Mouse (Mus musculus) regulatory T cell (primary cell): ENCODE results near the gene Cytl1.

Experiments
- in situ Hi-C: fragments of 300-600 bp; cut with MboI, MseI; formaldehyde crosslinking; loops from one replicate; pipeline ENCODE4 v1.15.1; 2025; ENCODE audit warnings: high pct_unique_total_duplicates

Cytl1 gene

DNA sequence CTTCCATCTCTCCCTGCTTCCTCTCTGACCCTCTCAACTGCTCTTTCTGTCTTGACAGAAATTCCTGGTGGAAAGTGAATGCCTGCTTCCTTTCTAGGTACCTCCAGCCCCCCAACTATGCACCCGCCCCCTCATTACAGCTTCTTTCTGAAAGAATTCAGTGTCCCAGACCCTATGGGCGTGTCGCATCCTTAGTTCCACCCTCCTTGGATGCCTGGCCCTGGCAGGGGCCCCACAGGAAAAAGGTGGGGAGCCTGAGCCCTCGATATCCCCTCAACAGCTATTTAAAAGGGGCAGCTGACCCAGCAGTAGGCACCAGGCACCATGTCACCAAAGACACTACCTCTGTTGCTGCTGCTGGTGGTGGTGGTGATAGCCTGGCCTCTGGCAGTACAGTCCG, at the start of gene Cytl1:
Gene Cytl1 (plus strand): TSS at position 296 of the 400 bp plus-strand sequence.
- in situ Hi-C loops: no loop called here

DNA sequence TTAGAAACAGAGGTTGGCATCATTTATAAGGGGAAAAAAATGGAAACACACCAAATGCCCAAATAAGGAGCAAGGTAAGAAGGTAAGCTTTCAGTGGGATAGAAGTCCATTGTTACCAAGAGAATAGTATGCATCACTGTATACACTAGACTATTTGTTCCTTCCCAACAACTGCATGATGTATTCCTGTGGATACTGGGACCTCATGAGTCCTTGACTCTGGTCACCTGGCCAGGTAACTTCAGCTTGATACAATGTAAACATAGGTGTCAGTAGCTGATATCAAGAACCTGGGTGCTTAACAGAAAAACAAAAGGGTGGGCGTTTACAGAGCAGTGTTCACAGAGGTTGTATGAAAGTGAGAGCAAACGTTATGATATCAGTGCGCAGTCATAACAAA, 42.6 kb upstream of the Cytl1 start:
- in situ Hi-C loops: no loop called here

DNA sequence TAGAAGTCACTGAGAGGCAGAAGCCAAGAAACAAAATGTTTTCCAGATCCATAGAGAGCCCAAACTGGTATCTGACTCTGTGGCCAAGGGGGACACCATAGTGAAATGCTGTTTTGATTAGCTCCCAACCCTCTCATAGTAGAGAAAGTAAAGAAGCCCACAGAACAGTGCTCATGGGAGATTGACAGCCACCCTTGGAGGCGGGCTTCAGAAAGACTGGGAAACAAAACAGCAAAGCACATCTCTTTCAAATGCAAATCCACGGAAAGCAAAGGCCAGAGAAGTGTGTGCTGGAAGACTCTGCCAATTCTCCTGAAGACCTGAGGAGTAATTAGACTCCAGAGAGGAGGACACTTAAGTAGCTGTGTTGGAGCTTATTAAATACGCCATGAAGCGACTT, 39.5 kb upstream of the Cytl1 start:
- in situ Hi-C loops: no loop called here

- in situ Hi-C loops: no loop called here
Observed at GRCm38 (mm10) chr5:37697286-37697685, 38.0 kb upstream of the Cytl1 start.

GRCm38 (mm10) chr5:37699757-37700156, 35.6 kb upstream of the Cytl1 start:
- in situ Hi-C loops: no loop called here

GRCm38 (mm10) chr5:37704962-37705361, 30.4 kb upstream of the Cytl1 start:
- in situ Hi-C loops: no loop called here

DNA sequence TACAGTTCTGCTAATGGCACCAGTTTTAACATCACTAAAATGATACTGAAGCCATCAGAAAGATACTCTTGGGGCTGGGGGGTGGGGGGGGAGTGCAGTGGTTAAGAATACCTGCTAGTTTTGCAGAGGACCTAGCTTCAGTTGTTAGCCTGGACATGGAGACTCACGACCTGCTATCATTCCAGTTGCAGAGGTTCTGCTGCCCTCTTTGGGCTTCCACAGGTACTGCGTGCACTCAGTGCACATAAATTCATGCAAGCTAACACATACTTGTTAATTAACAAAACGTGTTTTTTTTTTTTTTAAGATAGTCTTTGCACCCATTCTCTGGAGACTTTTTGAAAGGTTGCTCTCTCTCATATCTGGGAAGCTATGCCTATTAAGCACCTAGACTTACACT, 27.2 kb upstream of the Cytl1 start:
- in situ Hi-C loops: no loop called here

- in situ Hi-C loops: no loop called here
Observed at GRCm38 (mm10) chr5:37709257-37709904, 25.9 kb upstream of the Cytl1 start.

- in situ Hi-C loops: loop anchor here (10.0 kb wide), 1 partner anchor 412 kb away; no protein-coding TSS in a partner anchor
Observed at GRCm38 (mm10) chr5:37716505-37717372, 18.6 kb upstream of the Cytl1 start, which contains the start of gene Stk32b. Gene Stk32b, minus strand, starts transcription at chr5:37717171.

DNA sequence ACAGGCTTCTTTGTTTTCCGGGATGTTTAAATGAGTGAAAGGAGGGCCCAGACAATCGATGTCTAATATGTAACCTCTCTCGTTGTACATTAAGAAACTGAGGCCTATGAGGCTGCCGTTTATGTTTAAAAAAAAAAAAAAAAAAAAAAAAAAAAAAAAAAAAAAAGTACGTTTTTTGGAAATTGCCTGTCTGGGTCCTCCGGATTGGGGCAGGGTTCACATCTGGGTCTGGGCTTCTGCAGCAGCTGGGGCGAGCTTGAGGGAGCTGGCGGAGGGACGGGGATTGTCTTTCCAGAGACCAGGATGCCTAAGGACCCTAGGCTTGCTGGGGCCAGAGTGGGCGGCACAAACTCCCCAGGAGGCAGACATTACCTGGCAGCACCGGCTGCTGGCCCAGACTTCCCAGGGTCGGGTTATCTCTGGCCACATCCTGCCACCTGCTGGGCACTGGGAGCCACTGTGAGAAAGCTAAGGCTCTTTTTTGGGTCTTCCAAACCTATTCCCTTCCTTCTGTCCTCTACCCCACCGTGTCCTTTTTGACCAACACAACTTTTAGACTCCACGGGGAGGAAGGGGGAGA, 17.8 kb upstream of the Cytl1 start:
- in situ Hi-C loops: loop anchor here (10.0 kb wide), 1 partner anchor 413 kb away; no protein-coding TSS in a partner anchor

DNA sequence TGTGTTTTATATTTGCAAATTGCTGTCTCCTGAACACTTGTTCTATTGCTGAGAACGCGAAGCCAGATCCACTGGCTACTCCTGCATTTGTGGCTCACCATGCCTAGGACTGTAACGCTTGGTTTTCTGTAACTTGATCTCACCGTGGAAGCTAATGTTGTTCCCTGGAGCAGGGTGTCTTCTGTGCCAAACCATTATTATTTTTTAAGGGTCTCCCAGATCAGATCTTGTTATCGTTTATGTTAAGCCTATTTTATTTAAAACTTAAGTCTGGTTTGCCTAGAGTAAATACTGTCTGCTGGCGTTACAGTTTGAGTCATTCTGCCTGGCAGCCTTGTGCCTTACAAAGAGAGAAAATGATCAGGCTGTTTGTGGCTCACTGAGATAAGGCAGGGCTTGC, 14.6 kb upstream of the Cytl1 start:
- in situ Hi-C loops: no loop called here

DNA sequence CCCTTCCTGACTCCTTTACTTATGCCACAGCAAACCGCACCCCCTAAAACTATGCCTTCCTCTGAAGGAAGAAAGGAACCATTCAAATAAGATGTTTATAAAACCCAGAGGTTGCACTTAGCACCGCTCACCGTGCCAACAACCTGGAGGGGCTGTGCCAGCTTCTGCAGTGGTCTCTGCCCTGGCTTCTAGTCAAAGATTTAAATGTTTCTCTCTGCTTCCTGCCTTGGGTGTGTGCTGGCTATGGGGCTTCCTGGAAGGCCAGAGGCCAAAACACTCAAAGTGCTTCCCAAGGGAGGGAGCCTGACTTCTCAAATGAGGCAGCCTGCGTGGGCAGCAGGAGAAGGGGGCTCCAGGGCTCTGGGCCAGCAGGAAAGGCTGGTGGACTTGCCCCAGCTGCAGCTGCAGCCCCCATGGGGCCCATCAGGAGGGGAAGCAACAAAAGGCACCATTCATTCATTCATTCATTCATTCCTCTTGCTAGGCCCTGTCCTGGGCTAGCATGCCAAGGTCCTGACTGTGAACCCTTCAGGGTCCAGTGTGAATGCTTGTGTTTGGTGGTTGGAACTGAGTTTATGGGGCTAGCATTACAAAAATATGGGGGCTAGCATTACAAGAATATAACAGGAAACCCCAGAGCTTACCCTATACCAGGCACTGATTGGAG, 10.0 kb upstream of the Cytl1 start:
- in situ Hi-C loops: no loop called here

DNA sequence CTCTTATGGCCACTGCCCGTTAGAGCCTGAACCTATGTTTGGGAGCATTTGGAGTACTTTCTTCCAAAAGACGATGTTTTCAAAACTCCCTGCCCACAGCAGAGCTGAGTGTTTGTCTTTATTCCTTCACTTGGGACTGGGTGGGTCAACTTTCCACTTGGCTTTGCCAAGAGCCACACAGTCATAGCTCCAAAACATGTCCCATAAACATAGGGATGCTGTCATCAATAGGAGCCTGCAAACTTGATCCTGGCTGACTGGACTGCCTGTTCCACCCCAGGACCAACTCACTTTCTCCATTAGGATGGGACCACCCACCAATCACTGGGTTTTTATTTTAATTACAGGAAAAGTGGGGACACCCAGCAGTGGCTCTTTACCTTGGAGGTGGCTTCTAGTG, 4.5 kb upstream of the Cytl1 start:
- in situ Hi-C loops: no loop called here

DNA sequence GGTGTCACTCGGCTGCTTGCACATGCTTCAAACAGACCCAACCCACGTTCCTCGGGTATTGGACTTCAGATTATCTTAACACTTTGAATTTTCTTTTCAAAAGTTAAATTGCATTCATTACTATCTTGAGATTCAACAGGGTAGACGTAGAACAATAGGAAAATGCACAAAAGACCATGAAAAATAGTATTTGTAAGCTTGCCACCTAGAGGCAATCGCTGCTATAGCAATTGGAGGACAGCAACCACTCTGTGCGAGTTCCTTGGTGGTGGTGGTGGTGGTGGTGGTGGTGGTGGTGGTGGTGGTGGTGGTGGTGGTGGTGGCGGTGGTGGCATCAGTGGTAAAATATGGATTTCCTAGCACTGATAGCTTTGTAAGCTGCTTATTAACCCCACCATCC, 894 bp downstream of the Cytl1 start:
- in situ Hi-C loops: no loop called here

GRCm38 (mm10) chr5:37743889-37744707, 8.8 kb downstream of the Cytl1 start:
- in situ Hi-C loops: no loop called here

GRCm38 (mm10) chr5:37752027-37752967, 17.0 kb downstream of the Cytl1 start:
- in situ Hi-C loops: no loop called here

DNA sequence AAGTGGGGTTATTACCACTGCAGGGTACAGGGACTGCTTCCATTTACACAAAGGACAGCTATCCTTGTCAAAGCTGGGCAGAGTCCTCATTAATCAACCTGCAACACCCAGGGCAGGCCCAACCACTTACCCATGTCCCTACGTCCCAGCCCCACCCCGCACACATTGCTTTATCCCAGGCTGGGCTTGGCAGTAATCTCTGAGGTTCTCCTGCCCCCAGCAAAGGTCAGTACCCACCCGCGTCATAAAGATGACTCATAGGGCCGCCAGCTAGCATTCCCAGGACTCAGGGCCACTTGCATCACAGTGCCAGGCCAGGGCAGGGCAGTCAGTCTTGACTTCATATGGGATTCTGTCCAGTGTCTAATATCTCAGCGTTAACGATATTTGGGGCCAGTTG, 18.0 kb downstream of the Cytl1 start:
- in situ Hi-C loops: no loop called here

DNA sequence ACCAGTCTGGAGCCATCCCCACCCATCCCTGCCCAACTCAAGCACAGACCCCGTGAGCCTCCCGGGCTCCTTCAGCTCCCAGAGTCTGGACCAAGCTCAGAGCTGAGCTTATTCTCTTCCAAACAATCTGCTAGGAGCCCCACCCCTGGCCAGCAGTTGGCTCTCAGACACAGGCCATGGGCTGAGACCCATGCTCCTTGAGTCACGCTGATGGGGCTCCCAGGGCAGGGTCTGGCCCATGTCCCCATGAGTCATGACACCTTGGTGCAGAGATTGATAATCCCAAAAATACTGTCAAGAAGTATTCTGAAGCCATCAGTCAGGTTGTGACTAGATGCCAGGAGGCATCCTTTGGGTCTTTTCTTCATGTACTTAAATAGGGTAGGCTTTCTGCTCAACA, 26.7 kb downstream of the Cytl1 start:
- in situ Hi-C loops: no loop called here

DNA sequence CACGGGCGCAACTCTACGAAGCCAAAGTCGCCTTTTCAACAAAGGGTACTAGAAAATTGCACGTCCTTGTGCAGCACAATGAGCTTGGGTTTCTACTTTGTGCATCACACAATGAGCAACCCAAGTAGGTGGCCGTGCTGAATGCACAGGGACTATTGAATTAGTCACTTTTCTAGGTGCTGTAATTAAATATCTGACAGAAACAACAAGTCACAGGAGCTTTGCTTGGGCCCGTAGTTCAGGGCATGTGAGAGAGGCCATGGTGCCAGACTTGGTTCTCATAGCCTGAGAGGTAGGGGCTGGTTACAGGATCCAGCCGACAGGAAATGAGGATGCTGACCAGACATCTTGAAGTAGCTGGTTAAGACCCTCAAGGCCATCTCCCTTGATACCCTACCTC, 30.5 kb downstream of the Cytl1 start:
- in situ Hi-C loops: no loop called here

- in situ Hi-C loops: no loop called here
Observed at GRCm38 (mm10) chr5:37767231-37767630, 31.9 kb downstream of the Cytl1 start.
